Mouse (Mus musculus): Measurements from ENCODE around the gene Tfdp1.

DNA sequence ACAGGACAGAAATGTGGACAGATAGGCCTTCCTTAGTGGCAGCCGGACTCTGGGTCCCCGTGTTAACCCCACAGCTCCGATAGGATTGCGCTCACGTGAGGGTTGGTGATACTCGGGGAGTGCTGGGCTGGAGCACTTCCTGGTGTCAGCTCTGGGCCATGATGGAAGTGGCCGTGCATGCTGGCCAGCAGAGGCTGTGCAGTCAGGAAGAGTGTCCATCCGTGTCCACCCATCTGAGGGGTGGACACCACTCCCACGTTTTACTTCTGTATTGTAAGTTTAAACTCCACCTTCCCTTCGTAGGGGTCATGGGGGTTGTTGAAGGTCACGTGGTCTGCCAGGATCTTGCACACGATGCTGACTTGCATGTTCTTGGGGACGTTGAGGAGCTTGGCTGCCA, 47.8 kb downstream of the Tfdp1 start:
- TF ChIP-seq POLR2A (IDR thresholded peaks at IDR 0.05; ENCODE audit: low read depth, low read length) (no peak), CTCF (IDR thresholded peaks at IDR 0.05; ENCODE audit: extremely low read depth, insufficient read length, insufficient replicate concordance, low read depth, low read length) (no peak)

All from small intestine, adult 2 months (tissue).